Mouse (Mus musculus) heart, adult 8-10 months (tissue): ENCODE results near the gene Gm21958. TPM values are rescaled to one million over a fixed set of nuclear protein-coding genes. Genes with fewer than 3 reads are reported as not detected.

ENCODE experiments used
- total RNA-seq, 4 experiments: library from RNA; stranded (reverse); gene quantifications; 2 replicates each; pipeline ENCODE4 v1.2.4; 2022

The Gm21958 gene
- total RNA-seq, 4 experiments from 2014 or later, result not detected

Other genes with a start within 250 kb of the Gm21958 start
- 10 to 100 TPM; 16.7 to 22.3 (median 18.6) TPM for gene Supt20, start 21.5 kb downstream of the Gm21958 start, total RNA-seq
- gene Exosc8, start 21.0 kb upstream of the Gm21958 start, total RNA-seq, result 10 to 100 TPM; 16.1 to 20.2 (median 18.9) TPM
- 10 to 100 TPM in 2 of 4 experiments, 1 to 10 TPM in 2; 9.2 to 11.3 (median 10.3) TPM for gene Alg5, start 21.2 kb upstream of the Gm21958 start, total RNA-seq
- 1 to 10 TPM; 2.4 to 3.6 (median 2.5) TPM for gene Smad9, start 41.2 kb upstream of the Gm21958 start, total RNA-seq
- 10 to 100 TPM; 19.9 to 23.0 (median 21.4) TPM for gene Rfxap, start 93.4 kb upstream of the Gm21958 start, total RNA-seq
- gene Sertm1, start 201.5 kb upstream of the Gm21958 start, total RNA-seq, result under 1 TPM; 0.14 to 0.31 (median 0.19) TPM